Comparison of ENCODE assay signal across 11 mouse cellular contexts in genomic region chr3:57815447-57815846, GRCm38 (mm10). TPM values are rescaled to one million over a fixed set of nuclear protein-coding genes. Genes with fewer than 3 reads are reported as not detected.
DNase-seq lines count a peak whose midpoint lies in the region; ATAC-seq and TF ChIP-seq lines count a peak whose summit lies in the region.
"Had no signal": no experiment of that assay in that cellular context is flagged by ENCODE, and none has a peak within 500 bp of the region (broad histone marks: within the 10 kb centered on the region; RNA-seq: fewer than 3 reads in every experiment).

No protein-coding gene starts in this region.

- no peaks in the 10 kb centered on the region for H3K4me1 ChIP-seq in kidney, adult 2 months (ENCODE audit: control insufficient read depth, insufficient read depth, low read length)
- no peaks in the 10 kb centered on the region for H3K4me1 ChIP-seq in CH12.LX (ENCODE audit: control insufficient read depth in 1 of 2, insufficient read depth in 2 of 2)
- H3K4me1 ChIP-seq in forebrain, embryonic 16.5 days (replicated peaks; ENCODE audit: control insufficient read depth, insufficient read depth, low read length) = no peaks in the 10 kb centered on the region
- H3K4me1 ChIP-seq: heart, embryonic 13.5 days; neural tube, embryonic 12.5 days had no signal

- no peaks in the 10 kb centered on the region for H3K9me3 ChIP-seq in CH12.LX (replicated peaks; ENCODE audit: low read length)
- no peaks in the 10 kb centered on the region for H3K9me3 ChIP-seq in forebrain, embryonic 16.5 days (ENCODE audit: control insufficient read depth, low read length)
- H3K9me3 ChIP-seq: heart, embryonic 13.5 days; neural tube, embryonic 12.5 days had no signal

- H3K27ac ChIP-seq in kidney, adult 2 months (ENCODE audit: insufficient read depth, low read depth, low read length) = no peak overlapping the region
- no peak overlapping the region for H3K27ac ChIP-seq in CH12.LX (ENCODE audit: insufficient read depth, low read depth)
- no peak overlapping the region for H3K27ac ChIP-seq in forebrain, embryonic 16.5 days (ENCODE audit: low read length)
- H3K27ac ChIP-seq: heart, embryonic 13.5 days; neural tube, embryonic 12.5 days had no signal

- TF ChIP-seq CTCF in kidney, adult 2 months (conservative IDR thresholded peaks at IDR 0.05; ENCODE audit: insufficient read depth, insufficient read length, low read depth, low read length) = no peak
- peak in 1 of 2 experiments; percentile 74; a peak in 2 of 4 replicates for TF ChIP-seq CTCF in CH12.LX (conservative IDR thresholded peaks at IDR 0.05 in 1 of 2, IDR thresholded peaks at IDR 0.05 in 1 of 2; ENCODE audit: low read depth in 2 of 2, low read length in 2 of 2)

- no peaks in the 10 kb centered on the region for H3K27me3 ChIP-seq in kidney, adult 2 months (replicated peaks; ENCODE audit: control insufficient read depth, insufficient read depth, low read length)
- no peaks in the 10 kb centered on the region for H3K27me3 ChIP-seq in CH12.LX (replicated peaks)
- no peaks in the 10 kb centered on the region for H3K27me3 ChIP-seq in forebrain, embryonic 16.5 days (replicated peaks; ENCODE audit: control insufficient read depth, insufficient read depth, low read length)
- H3K27me3 ChIP-seq: heart, embryonic 13.5 days; neural tube, embryonic 12.5 days had no signal

- H3K79me2 ChIP-seq in CH12.LX (replicated peaks; ENCODE audit: control insufficient read depth, extremely low read depth, insufficient read depth, poor library complexity, severe bottlenecking) = no peaks in the 10 kb centered on the region

- 80% methylated on average over 6 of the region's 6 CpGs for WGBS in kidney, adult 2 months
- WGBS in forebrain, embryonic 16.5 days = 86% methylated on average over 6 of the region's 6 CpGs

- H3K4me2 ChIP-seq in CH12.LX (ENCODE audit: insufficient read depth, low read depth, poor library complexity, severe bottlenecking) = no peak overlapping the region
- H3K4me2 ChIP-seq in forebrain, embryonic 16.5 days (ENCODE audit: low read length) = no peak overlapping the region
- H3K4me2 ChIP-seq: heart, embryonic 13.5 days; neural tube, embryonic 12.5 days had no signal

- dilution Hi-C loops in CH12.LX (cut with MboI; ENCODE audit: extremely low pct_ligation_motif_present, extremely low pct_unique_long_range_greater_than_20kb, low sequenced_read_pairs) = no loop called here

- in situ Hi-C loops in CH12.LX (cut with MboI; ENCODE audit: low pct_ligation_motif_present, low pct_unique_long_range_greater_than_20kb, low sequenced_read_pairs) = loop anchor here (25.0 kb wide), 1 partner anchor 353 kb away; no protein-coding TSS in a partner anchor

- ATAC-seq in CD4-positive, CD25-positive, alpha-beta regulatory T cell, adult 4 months = no peak
- ATAC-seq in forebrain, embryonic 16.5 days = peak; percentile 31; the same call in 1 of the 2 replicates

- TF ChIP-seq POLR2A in kidney, adult 2 months (IDR thresholded peaks at IDR 0.05; ENCODE audit: low read depth, low read length) = no peak
- TF ChIP-seq POLR2A in CH12.LX (IDR thresholded peaks at IDR 0.05; ENCODE audit: low read depth, low read length) = no peak

- peak; percentile 80 for TF ChIP-seq RAD21 in CH12.LX (IDR thresholded peaks at IDR 0.05; ENCODE audit: low read depth, low read length)

- TF ChIP-seq EP300 in CH12.LX (IDR thresholded peaks at IDR 0.05; ENCODE audit: low read length) = no peak

- H3K4me3 ChIP-seq in kidney, adult 2 months (ENCODE audit: insufficient read depth, low read depth, low read length) = no peak overlapping the region
- H3K4me3 ChIP-seq in CH12.LX (replicated peaks in 1 of 3; ENCODE audit: low read depth in 2 of 3, low read length in 2 of 3, poor library complexity in 1 of 3) = no peak overlapping the region
- H3K4me3 ChIP-seq in forebrain, embryonic 16.5 days (replicated peaks; ENCODE audit: low read length) = no peak overlapping the region
- H3K4me3 ChIP-seq: heart, embryonic 13.5 days; neural tube, embryonic 12.5 days had no signal

- DNase-seq in CD4-positive, CD25-positive, alpha-beta regulatory T cell, adult 2 months (ENCODE audit: low read depth, low spot score) = peak; percentile 5
- DNase-seq in kidney, adult 2 months = peak; percentile 17
- DNase-seq in kidney, postnatal 4 days = no peak
- DNase-seq in CH12.LX (ENCODE audit: extremely low read depth) = peak; percentile 28
- DNase-seq in thymus, postnatal 10 days (ENCODE audit: low spot score in 2 of 2) = no peak
- no peak for DNase-seq in cerebellum, postnatal 36 days
- DNase-seq: B cell, adult 2 months had no signal

- H3K36me3 ChIP-seq in kidney, adult 2 months (ENCODE audit: control insufficient read depth, insufficient read depth, low read length) = no peaks in the 10 kb centered on the region; the same call in 1 of the 2 replicates
- H3K36me3 ChIP-seq in CH12.LX (replicated peaks in 1 of 2; ENCODE audit: control insufficient read depth in 1 of 2, insufficient read depth in 1 of 2, low read length in 1 of 2) = peaks cover 0 to 4% of the 10 kb centered on the region in 2 experiments
- H3K36me3 ChIP-seq in forebrain, embryonic 16.5 days (ENCODE audit: control insufficient read depth, insufficient read depth) = no peaks in the 10 kb centered on the region
- H3K36me3 ChIP-seq: neural tube, embryonic 12.5 days had no signal

- no peak overlapping the region for H3K9ac ChIP-seq in CH12.LX (ENCODE audit: insufficient read depth, low read depth)
- no peak overlapping the region for H3K9ac ChIP-seq in forebrain, embryonic 16.5 days (replicated peaks; ENCODE audit: low read depth, low read length)
- H3K9ac ChIP-seq: heart, embryonic 13.5 days; neural tube, embryonic 12.5 days had no signal

TF ChIP-seq in CH12.LX, 34 proteins besides CTCF, POLR2A, EP300 and RAD21:
- TF ChIP-seq KAT2A (IDR thresholded peaks at IDR 0.05; ENCODE audit: insufficient replicate concordance, low read length) (no peak), SMC3 (IDR thresholded peaks at IDR 0.05; ENCODE audit: low read depth, low read length) (peak; percentile 61)

RNA-seq across cellular contexts. Expression of gene Pfn2, which starts 32.4 kb away (rescaled TPM):
- polyA plus RNA-seq in CD4-positive, CD25-positive, alpha-beta regulatory T cell, adult 4 months (2017; shearing (Covaris generic)) = 10 to 100 TPM in 1 of 2 experiments, 1 to 10 TPM in 1; 8.7 to 16.4 TPM
- polyA plus RNA-seq in kidney, adult 2 months (2012; rRNA removed) = 29.4 and 37.4 TPM in 2 replicates
- total RNA-seq in CH12.LX (2012; rRNA removed) = 19.1 and 24.4 TPM in 2 replicates
- 197 and 206 TPM in 2 replicates for total RNA-seq in CH12.LX (2014; rRNA removed)
- polyA plus RNA-seq in CH12.LX (2012; ENCODE audit: insufficient read length, low read depth) = 142 and 165 TPM in 2 replicates
- 591 and 609 TPM in 2 replicates for polyA plus RNA-seq in forebrain, embryonic 16.5 days (2015; fragmentation: Nextera tagmentation; extraction: Ambion mirVana)

Comparison
In these comparisons a context has a peak if more than half of its experiments do, and no peak if none do; other contexts are left out.
1. DNase-seq: peak in CD4-positive, CD25-positive, alpha-beta regulatory T cell, adult 2 months (single experiment), kidney, adult 2 months (single experiment) and CH12.LX (single experiment); none in kidney, postnatal 4 days (0 of 2), thymus, postnatal 10 days (0 of 2) and cerebellum, postnatal 36 days (0 of 2).